Mouse (Mus musculus): ENCODE measurements around the gene Myct1.

Myct1 gene

GRCm38 (mm10) chr10:5615186-5616040 is 21.8 kb downstream of the Myct1 start:
- DNase-seq (ENCODE audit: low spot score in 2 of 2): no peak

GRCm38 (mm10) chr10:5626268-5626667 is 32.7 kb downstream of the Myct1 start:
- DNase-seq (ENCODE audit: low spot score in 2 of 2): no peak

GRCm38 (mm10) chr10:5633672-5634200 is 40.2 kb downstream of the Myct1 start:
- no peak for DNase-seq (ENCODE audit: low spot score in 2 of 2)

- peak; percentile 55 to 60 for DNase-seq (ENCODE audit: low spot score in 2 of 2)
These were observed 40.8 kb downstream of the Myct1 start for GRCm38 (mm10) chr10:5634336-5634735.

- no peak for DNase-seq (ENCODE audit: low spot score in 2 of 2)
These were observed 43.7 kb downstream of the Myct1 start for GRCm38 (mm10) chr10:5637322-5637721.

- DNase-seq (ENCODE audit: low spot score in 2 of 2): no peak
These were observed 45.5 kb downstream of the Myct1 start, which contains the start of gene Vip for GRCm38 (mm10) chr10:5639112-5639511. TSS of gene Vip (plus strand) at chr10:5639218.

Data from right cerebral cortex, adult 2 months (tissue).